Mouse (Mus musculus) heart, embryonic 12.5 days (tissue): ENCODE measurements around the gene Slc5a10. TPM values are rescaled to one million over a fixed set of nuclear protein-coding genes. Genes with fewer than 3 reads are reported as not detected.
"Not testable (repeated sequence)": the region's sequence is repeated elsewhere in the genome, so short reads cannot be mapped to it uniquely, and the experiment has no call there.

Experiments used
- ATAC-seq: fragments of 200-750 bp; cut with Nextera tagmentation; 2 replicates; pipeline ENCODE4 v1.8.0; 2017; ENCODE audit warnings: moderate TSS enrichment, moderate library complexity; ENCODE audit not compliant: insufficient number of reproducible peaks, low FRiP score
- H3K27ac ChIP-seq: fragments of 300-500 bp; sonication (generic); 2 replicates; pipeline ENCODE4 v1.5.1; 2016; ENCODE audit warnings: mild to moderate bottlenecking, moderate library complexity; ENCODE audit not compliant: poor library complexity, severe bottlenecking
- H3K27me3 ChIP-seq: fragments of 300-500 bp; sonication (generic); replicated peaks from 2 replicates; pipeline ENCODE4 v1.6.1; 2016; ENCODE audit warnings: mild to moderate bottlenecking, moderate library complexity
- H3K36me3 ChIP-seq: fragments of 300-500 bp; sonication (generic); 2 replicates; pipeline ENCODE4 v1.6.1; 2016; ENCODE audit warnings: mild to moderate bottlenecking, moderate library complexity
- H3K4me1 ChIP-seq: fragments of 300-500 bp; sonication (generic); replicated peaks from 2 replicates; pipeline ENCODE4 v1.6.1; 2016; ENCODE audit warnings: mild to moderate bottlenecking
- H3K4me2 ChIP-seq: fragments of 300-500 bp; sonication (generic); 2 replicates; pipeline ENCODE4 v1.6.1; 2016; ENCODE audit warnings: mild to moderate bottlenecking, moderate library complexity
- H3K4me3 ChIP-seq: fragments of 300-500 bp; sonication (generic); 2 replicates; pipeline ENCODE4 v1.5.1; 2016; ENCODE audit warnings: mild to moderate bottlenecking
- H3K9ac ChIP-seq: fragments of 300-500 bp; sonication (generic); 2 replicates; pipeline ENCODE4 v1.6.1; 2016; ENCODE audit warnings: mild to moderate bottlenecking, moderate library complexity
- H3K9me3 ChIP-seq: fragments of 300-500 bp; sonication (generic); replicated peaks from 2 replicates; pipeline ENCODE4 v1.6.1; 2016; ENCODE audit warnings: mild to moderate bottlenecking, moderate library complexity
- WGBS: fragments of 180-500 bp; shearing (Covaris S2); methylation state at CpG from one replicate; pipeline ENCODE4 v1.1.7; 2016; 5-methylcytosine and 5-hydroxymethylcytosine counted together
- polyA plus RNA-seq: library from polyadenylated mRNA; unstranded; fragments of >200 nt; fragmentation: Nextera tagmentation; extraction: Ambion mirVana; gene quantifications from 2 replicates; pipeline ENCODE4 v1.2.1, GENCODE M21; 2016

Gene Slc5a10
- polyA plus RNA-seq, 1 experiment from 2014 or later: not detected

DNA sequence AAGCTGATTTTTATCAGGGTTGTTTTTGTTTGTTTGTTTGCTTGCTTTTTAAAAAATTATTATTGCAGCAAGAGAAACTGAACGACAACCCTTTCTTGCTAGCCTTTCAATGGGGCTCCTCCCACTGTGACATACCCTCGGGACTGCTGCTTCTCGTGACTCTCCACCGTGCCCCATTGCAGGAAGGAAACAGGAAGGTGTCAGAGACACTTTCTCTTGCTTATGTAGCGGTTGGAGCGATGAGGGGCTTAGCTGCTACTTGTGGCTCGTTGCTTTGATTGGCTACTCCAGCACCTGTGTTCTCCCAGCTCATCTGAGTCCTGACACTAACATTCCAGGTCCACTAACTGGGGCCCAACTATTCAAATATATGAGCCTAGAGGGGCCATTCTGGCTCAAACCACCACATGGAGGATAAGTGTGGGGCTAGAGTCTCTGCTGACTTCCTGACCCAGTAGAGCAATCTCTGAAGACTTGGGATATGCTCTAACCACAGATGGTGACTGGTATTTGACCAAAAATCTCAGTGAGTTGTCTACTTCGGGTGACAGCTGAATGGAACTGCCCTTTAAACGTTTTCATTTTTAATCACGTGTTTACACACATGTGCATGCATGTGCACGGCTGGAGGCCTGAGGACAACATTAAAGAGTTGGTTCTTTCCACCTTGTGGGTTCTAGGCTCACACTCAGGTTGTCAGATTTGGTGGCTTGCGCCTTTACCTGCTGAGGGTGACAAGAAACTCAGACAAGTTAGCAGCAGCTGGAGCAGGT lies 81.7 kb downstream of the Slc5a10 start:
- Histone ChIP-seq H3K4me3 (no peak overlapping the region), H3K36me3 (no peaks in the 10 kb centered on the region), H3K27me3 (0 out of 2 replicates have a peak, but pooled peaks cover 3% of the 10 kb centered on the region), H3K27ac (no peak overlapping the region), H3K9me3 (no peaks in the 10 kb centered on the region), H3K4me1 (no peaks in the 10 kb centered on the region), H3K9ac (no peak overlapping the region), H3K4me2 (no peak overlapping the region)
- 57% methylated on average over 12 of the region's 12 CpGs for WGBS
- ATAC-seq: no peak

DNA sequence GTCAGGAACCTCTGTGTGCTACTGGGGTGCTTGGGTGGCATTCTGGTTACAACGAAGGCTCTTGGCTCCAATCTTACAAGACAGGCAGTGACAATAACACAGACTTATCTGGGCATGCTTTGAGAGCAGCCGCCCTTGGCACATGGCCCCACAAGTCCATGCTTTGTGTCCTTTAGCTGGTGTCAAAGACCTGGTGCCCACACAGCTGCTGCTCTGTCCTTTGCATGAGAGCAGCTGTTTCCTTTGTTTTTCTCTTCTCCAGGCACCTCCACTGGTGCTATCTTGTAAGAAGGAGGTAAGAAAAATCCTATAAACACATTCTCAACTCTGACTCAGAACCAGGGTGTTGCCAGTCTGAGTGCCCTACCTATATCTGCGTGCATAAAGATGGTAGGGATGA lies 82.8 kb downstream of the Slc5a10 start:
- WGBS: 80% methylated on average over 3 of the region's 3 CpGs
- H3K27ac ChIP-seq: no peak overlapping the region
- ATAC-seq: no peak

GRCm38 (mm10) chr11:61637413-61637812 lies 83.2 kb downstream of the Slc5a10 start:
- H3K4me3 ChIP-seq: no peak overlapping the region
- ATAC-seq: no peak
- 48% methylated on average over 1 of the region's 1 CpGs for WGBS

More for the DNA sequence above, 82.8 kb downstream of the Slc5a10 start:
- Histone ChIP-seq H3K4me2 (no peak overlapping the region), H3K36me3 (no peaks in the 10 kb centered on the region), H3K4me1 (no peaks in the 10 kb centered on the region), H3K27me3 (0 out of 2 replicates have a peak, but pooled peaks cover 3% of the 10 kb centered on the region), H3K9ac (no peak overlapping the region), H3K9me3 (0 out of 2 replicates have a peak, but pooled peaks cover 3% of the 10 kb centered on the region), H3K4me3 (no peak overlapping the region)

GRCm38 (mm10) chr11:61636309-61636708 lies 84.3 kb downstream of the Slc5a10 start:
- not testable (repeated sequence) for H3K4me2 ChIP-seq, H3K9me3 ChIP-seq, H3K9ac ChIP-seq, H3K27ac ChIP-seq, H3K4me1 ChIP-seq, ATAC-seq, H3K36me3 ChIP-seq, H3K4me3 ChIP-seq, H3K27me3 ChIP-seq
- WGBS: 88% methylated on average over 3 of the region's 4 CpGs

More at GRCm38 (mm10) chr11:61637413-61637812, 83.2 kb downstream of the Slc5a10 start:
- H3K4me2 ChIP-seq: no peak overlapping the region
- no peaks in the 10 kb centered on the region for H3K4me1 ChIP-seq
- H3K27ac ChIP-seq: no peak overlapping the region
- H3K9me3 ChIP-seq: 0 out of 2 replicates have a peak, but pooled peaks cover 3% of the 10 kb centered on the region
- H3K9ac ChIP-seq: no peak overlapping the region
- no peaks in the 10 kb centered on the region for H3K36me3 ChIP-seq
- 0 out of 2 replicates have a peak, but pooled peaks cover 3% of the 10 kb centered on the region for H3K27me3 ChIP-seq

GRCm38 (mm10) chr11:61629621-61630020 lies 91.0 kb downstream of the Slc5a10 start:
- no peak overlapping the region for H3K4me2 ChIP-seq
- no peak for ATAC-seq
- WGBS: 57% methylated on average over 3 of the region's 3 CpGs
- no peaks in the 10 kb centered on the region for H3K36me3 ChIP-seq
- H3K4me1 ChIP-seq: no peaks in the 10 kb centered on the region
- H3K9me3 ChIP-seq: 0 out of 2 replicates have a peak, but pooled peaks cover 3% of the 10 kb centered on the region
- no peak overlapping the region for H3K9ac ChIP-seq
- H3K27ac ChIP-seq: no peak overlapping the region
- no peak overlapping the region for H3K4me3 ChIP-seq
- 0 out of 2 replicates have a peak, but pooled peaks cover under 1% of the 10 kb centered on the region for H3K27me3 ChIP-seq

- no peaks in the 10 kb centered on the region for H3K9me3 ChIP-seq
- H3K4me2 ChIP-seq: no peak overlapping the region
- 83% methylated on average over 1 of the region's 1 CpGs for WGBS
- H3K27ac ChIP-seq: no peak overlapping the region
- no peak overlapping the region for H3K9ac ChIP-seq
- no peak overlapping the region for H3K4me3 ChIP-seq
- H3K4me1 ChIP-seq: no peaks in the 10 kb centered on the region
- H3K36me3 ChIP-seq: no peaks in the 10 kb centered on the region
- no peak for ATAC-seq
- no peaks in the 10 kb centered on the region for H3K27me3 ChIP-seq
These were observed 94.1 kb downstream of the Slc5a10 start for GRCm38 (mm10) chr11:61626509-61626908.

DNA sequence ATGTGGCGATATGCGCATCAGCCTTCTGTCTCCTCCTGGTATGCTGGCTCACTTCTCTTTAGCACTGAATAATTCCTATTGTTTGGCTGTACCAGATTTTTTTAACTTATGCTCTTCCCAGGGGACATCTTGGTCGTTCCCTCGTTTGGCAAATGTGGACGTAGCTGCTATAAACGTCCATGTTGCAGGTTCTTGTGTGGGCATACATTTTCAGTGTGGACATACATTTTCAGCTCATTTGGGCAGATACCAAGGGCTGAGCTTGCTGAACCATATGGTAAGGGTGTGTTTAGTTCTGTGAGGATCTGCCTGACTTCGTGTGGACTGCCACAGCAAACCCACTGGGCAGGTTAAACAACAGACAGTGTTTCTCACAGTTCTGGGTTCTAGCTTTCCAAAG lies 95.5 kb downstream of the Slc5a10 start:
- H3K4me2 ChIP-seq: no peak overlapping the region
- WGBS: 76% methylated on average over 7 of the region's 7 CpGs
- ATAC-seq: no peak

More for the DNA sequence above, 95.5 kb downstream of the Slc5a10 start:
- Histone ChIP-seq H3K9me3 (no peaks in the 10 kb centered on the region), H3K36me3 (no peaks in the 10 kb centered on the region), H3K27ac (no peak overlapping the region), H3K4me3 (no peak overlapping the region), H3K4me1 (no peaks in the 10 kb centered on the region; the same call in 1 of the 2 replicates), H3K27me3 (no peaks in the 10 kb centered on the region), H3K9ac (no peak overlapping the region)

Other genes with a start within 250 kb of the Slc5a10 start
- 72.4 and 76.0 TPM in 2 replicates for gene Mfap4, start 235.4 kb downstream of the Slc5a10 start, polyA plus RNA-seq
- gene Mapk7, start 226.4 kb downstream of the Slc5a10 start, polyA plus RNA-seq: 33.9 and 35.3 TPM in 2 replicates
- gene B9d1, start 215.7 kb downstream of the Slc5a10 start, polyA plus RNA-seq: 9.0 and 11.0 TPM in 2 replicates
- 23.1 and 25.9 TPM in 2 replicates for gene Epn2, start 141.1 kb downstream of the Slc5a10 start, polyA plus RNA-seq
- 7.7 and 8.1 TPM in 2 replicates for gene Grap, start 67.6 kb downstream of the Slc5a10 start, polyA plus RNA-seq
- 2.7 and 2.8 TPM in 2 replicates for gene Fam83g, start 36.7 kb downstream of the Slc5a10 start, polyA plus RNA-seq
- gene Prpsap2, start 41.3 kb upstream of the Slc5a10 start, polyA plus RNA-seq: 16.4 and 20.0 TPM in 2 replicates
- gene Ulk2, start 134.2 kb upstream of the Slc5a10 start, polyA plus RNA-seq: 17.0 and 18.8 TPM in 2 replicates
- gene Akap10, start 209.4 kb upstream of the Slc5a10 start, polyA plus RNA-seq: 17.0 and 17.4 TPM in 2 replicates
- gene Specc1, start 235.9 kb upstream of the Slc5a10 start, polyA plus RNA-seq: 16.6 TPM in 2 replicates